Mouse (Mus musculus) forebrain, embryonic 12.5 days (tissue): Measurements from ENCODE around the gene Ipmk. TPM values are rescaled to one million over a fixed set of nuclear protein-coding genes. Genes with fewer than 3 reads are reported as not detected.

ENCODE experiments used
- ATAC-seq: fragments of 200-750 bp; cut with Nextera tagmentation; 2 replicates; pipeline ENCODE4 v1.8.0; 2017; ENCODE audit warnings: moderate TSS enrichment; ENCODE audit not compliant: low FRiP score
- H3K27ac ChIP-seq: fragments of 300-500 bp; sonication (generic); 2 replicates; pipeline ENCODE4 v1.5.1; 2016; ENCODE audit warnings: mild to moderate bottlenecking
- H3K27me3 ChIP-seq: fragments of 300-500 bp; sonication (generic); 2 replicates; pipeline ENCODE4 v1.6.1; 2016; ENCODE audit warnings: mild to moderate bottlenecking
- H3K36me3 ChIP-seq: fragments of 300-500 bp; sonication (generic); replicated peaks from 2 replicates; pipeline ENCODE4 v1.6.1; 2016; ENCODE audit warnings: mild to moderate bottlenecking
- H3K4me1 ChIP-seq: fragments of 300-500 bp; sonication (generic); 2 replicates; pipeline ENCODE4 v1.6.1; 2016
- H3K4me2 ChIP-seq: fragments of 300-500 bp; sonication (generic); 2 replicates; pipeline ENCODE4 v1.6.1; 2016; ENCODE audit warnings: mild to moderate bottlenecking, moderate library complexity
- H3K4me3 ChIP-seq: fragments of 300-500 bp; sonication (generic); replicated peaks from 2 replicates; pipeline ENCODE4 v1.5.1; 2016; ENCODE audit warnings: mild to moderate bottlenecking
- H3K9ac ChIP-seq: fragments of 300-500 bp; sonication (generic); 2 replicates; pipeline ENCODE4 v1.6.1; 2016; ENCODE audit warnings: mild to moderate bottlenecking
- H3K9me3 ChIP-seq: fragments of 300-500 bp; sonication (generic); 2 replicates; pipeline ENCODE4 v1.6.1; 2016
- WGBS: fragments of 180-500 bp; shearing (Covaris S2); methylation state at CpG from one replicate; pipeline ENCODE4 v1.1.7; 2016; 5-methylcytosine and 5-hydroxymethylcytosine counted together
- polyA plus RNA-seq: library from polyadenylated mRNA; unstranded; fragments of >200 nt; fragmentation: Nextera tagmentation; extraction: Ambion mirVana; gene quantifications from 2 replicates; pipeline ENCODE4 v1.2.1, GENCODE M21; 2016

Gene Ipmk
- 24.8 and 25.9 TPM in 2 replicates for polyA plus RNA-seq

DNA sequence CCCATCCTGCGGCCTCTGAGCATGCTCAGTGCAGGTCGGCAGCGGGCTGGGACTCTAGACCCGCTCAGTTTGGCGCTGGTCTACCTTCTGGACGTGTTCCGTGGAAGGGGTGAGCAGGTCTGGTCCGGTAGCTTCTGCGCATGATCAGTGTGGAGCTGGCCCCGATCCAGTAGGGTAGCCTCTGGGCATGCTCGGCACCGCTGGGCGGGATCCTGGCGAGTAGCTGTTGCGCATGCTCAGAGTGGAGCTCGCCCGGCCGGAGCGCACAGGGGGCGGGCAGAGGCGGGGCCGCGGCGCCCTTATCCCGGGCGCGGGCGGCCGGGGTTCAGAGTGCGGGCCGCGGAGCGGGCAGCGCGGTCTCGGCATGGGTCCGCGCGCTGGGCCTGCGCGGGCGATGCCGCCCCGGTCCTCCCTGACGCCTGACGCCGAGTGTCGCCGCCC is at the start of gene Ipmk:
Gene Ipmk (plus strand): TSS at position 255 of the 441 bp plus-strand sequence.
- 0 out of 2 replicates have a peak, but pooled peaks cover 3% of the 10 kb centered on the region for H3K36me3 ChIP-seq
- H3K4me2 ChIP-seq, result peak within 1 kb of the TSS; percentile 95
- peaks cover 34% of the 10 kb centered on the region for H3K4me1 ChIP-seq
- peak within 1 kb of the TSS; percentile 92 for H3K9ac ChIP-seq
- WGBS, result 0% methylated on average over 49 of the region's 49 CpGs
- H3K9me3 ChIP-seq, result no peaks in the 10 kb centered on the region
- peak within 1 kb of the TSS; percentile 82 for H3K27ac ChIP-seq
- peak; percentile 93 for ATAC-seq
- peak within 1 kb of the TSS; percentile 90 for H3K4me3 ChIP-seq
- no peaks in the 10 kb centered on the region for H3K27me3 ChIP-seq

DNA sequence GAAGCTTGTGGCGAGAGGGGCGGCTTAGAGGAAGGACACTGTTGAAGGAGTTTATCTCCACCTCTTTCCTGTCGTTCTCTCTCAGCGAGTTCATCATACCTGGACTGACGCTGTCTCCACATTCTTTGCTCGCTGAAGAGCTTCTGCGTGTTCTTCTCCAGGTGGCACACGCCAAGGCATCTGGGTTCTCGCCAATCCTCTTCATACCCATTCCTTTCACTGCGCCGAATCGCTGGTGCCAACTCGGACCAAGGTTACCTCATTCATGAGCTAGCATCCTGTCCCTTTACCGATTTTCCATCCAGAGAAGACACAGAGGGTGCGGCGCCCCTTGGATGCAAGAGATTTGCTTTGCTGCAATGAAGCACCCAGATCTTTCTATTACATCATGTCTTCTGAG is 47.4 kb upstream of the Ipmk start:
- no peak overlapping the region for H3K9ac ChIP-seq
- H3K36me3 ChIP-seq, result no peaks in the 10 kb centered on the region
- 85% methylated on average over 16 of the region's 16 CpGs for WGBS
- no peak overlapping the region for H3K27ac ChIP-seq
- H3K4me2 ChIP-seq, result no peak overlapping the region
- 0 out of 2 replicates have a peak, but pooled peaks cover 3% of the 10 kb centered on the region for H3K27me3 ChIP-seq
- H3K4me1 ChIP-seq, result no peaks in the 10 kb centered on the region
- H3K4me3 ChIP-seq, result no peak overlapping the region
- no peaks in the 10 kb centered on the region for H3K9me3 ChIP-seq
- no peak for ATAC-seq

DNA sequence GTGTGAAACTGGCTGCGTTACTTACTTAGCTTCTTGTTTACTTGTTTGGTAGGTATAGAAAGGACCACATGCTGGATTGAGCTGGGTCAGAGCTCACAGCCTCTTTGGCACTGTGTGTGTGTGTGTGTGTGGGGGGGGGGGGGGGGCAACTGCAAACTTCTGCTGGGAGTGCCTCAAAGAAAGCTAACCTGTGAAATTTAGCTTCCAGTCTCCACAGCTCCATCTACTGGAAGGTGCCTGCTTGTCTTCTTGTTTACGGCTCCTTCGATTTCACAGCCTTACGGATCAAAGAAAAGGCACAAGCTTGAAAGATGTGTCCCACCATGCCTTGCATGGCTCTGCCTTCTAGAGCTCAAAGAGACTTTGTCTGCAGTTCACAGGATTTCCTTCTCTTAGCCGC is 45.1 kb upstream of the Ipmk start:
- Histone ChIP-seq H3K27me3 (0 out of 2 replicates have a peak, but pooled peaks cover 3% of the 10 kb centered on the region), H3K9me3 (no peaks in the 10 kb centered on the region), H3K9ac (no peak overlapping the region), H3K36me3 (no peaks in the 10 kb centered on the region), H3K4me3 (no peak overlapping the region), H3K4me1 (no peaks in the 10 kb centered on the region), H3K4me2 (no peak overlapping the region), H3K27ac (no peak overlapping the region)
- ATAC-seq, result no peak
- WGBS, result 25% methylated on average over 5 of the region's 5 CpGs

DNA sequence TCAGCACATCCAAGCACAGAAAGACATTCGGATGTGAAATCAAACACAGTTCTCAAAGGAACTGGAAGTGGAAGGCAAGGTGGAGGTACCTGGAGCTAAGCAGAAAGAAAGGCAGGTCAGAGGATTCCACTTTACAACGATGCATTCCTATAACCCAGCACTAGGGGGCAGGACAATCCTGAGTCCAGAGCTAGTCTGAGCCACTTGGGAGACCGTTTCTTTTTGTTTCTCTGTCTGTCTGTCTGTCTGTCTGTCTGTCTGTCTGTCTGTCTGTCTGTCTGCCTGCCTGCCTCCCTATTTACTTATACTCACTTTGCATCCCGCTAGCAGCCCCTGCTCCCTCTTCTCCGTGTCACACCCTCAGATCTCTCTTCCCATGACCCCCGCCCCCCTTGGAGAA is 41.4 kb upstream of the Ipmk start:
- WGBS, result 23% methylated on average over 6 of the region's 6 CpGs
- Histone ChIP-seq H3K9me3 (no peaks in the 10 kb centered on the region), H3K4me1 (no peaks in the 10 kb centered on the region), H3K4me2 (peak overlapping the region; percentile 31), H3K27me3 (0 out of 2 replicates have a peak, but pooled peaks cover 3% of the 10 kb centered on the region), H3K9ac (no peak overlapping the region), H3K27ac (no peak overlapping the region), H3K36me3 (no peaks in the 10 kb centered on the region), H3K4me3 (no peak overlapping the region)
- ATAC-seq, result no peak

DNA sequence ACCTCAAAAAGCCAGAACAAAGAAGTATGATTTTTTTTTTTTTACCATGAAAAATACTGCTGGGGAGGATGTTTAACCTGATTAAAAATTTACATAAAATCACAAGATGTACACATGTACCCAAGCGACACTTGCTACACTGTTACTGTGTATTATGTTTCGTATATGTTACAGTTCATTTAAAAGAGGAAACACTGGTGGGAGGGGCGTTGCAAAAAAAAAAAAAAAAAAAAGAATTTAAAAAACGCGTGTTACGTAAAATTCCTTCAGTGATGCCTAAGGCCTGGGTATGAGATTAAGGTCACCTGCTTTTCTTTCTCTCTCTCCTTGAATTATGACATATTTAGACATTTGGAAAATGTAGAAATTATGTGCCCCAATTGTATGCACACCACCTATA is 40.8 kb upstream of the Ipmk start:
- no peaks in the 10 kb centered on the region for H3K9me3 ChIP-seq
- H3K36me3 ChIP-seq, result no peaks in the 10 kb centered on the region
- H3K27me3 ChIP-seq, result 0 out of 2 replicates have a peak, but pooled peaks cover 3% of the 10 kb centered on the region
- ATAC-seq, result no peak
- no peak overlapping the region for H3K4me3 ChIP-seq
- no peaks in the 10 kb centered on the region for H3K4me1 ChIP-seq
- H3K9ac ChIP-seq, result no peak overlapping the region
- no peak overlapping the region for H3K4me2 ChIP-seq
- WGBS, result 82% methylated on average over 6 of the region's 6 CpGs
- H3K27ac ChIP-seq, result no peak overlapping the region

DNA sequence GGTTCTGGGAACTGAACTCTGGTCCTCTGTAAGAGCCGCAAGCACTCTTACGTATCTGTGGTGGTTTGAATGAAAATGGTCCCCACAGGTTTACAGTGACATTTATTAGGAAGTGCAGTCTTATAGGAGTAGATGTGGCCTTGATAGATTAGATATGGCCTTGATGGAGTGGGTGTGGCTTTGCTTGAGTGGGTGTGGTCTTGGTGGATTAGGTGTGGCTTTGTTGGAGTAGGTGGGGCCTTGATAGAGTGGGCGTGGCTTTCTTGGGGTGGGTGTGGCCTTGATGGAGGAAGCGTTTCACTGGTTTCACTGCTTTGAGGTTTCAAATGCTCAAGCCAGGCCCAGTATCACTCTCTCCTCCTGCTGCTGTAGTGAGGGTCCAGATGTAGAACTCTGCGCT is 39.4 kb upstream of the Ipmk start:
- WGBS, result 93% methylated on average over 5 of the region's 5 CpGs
- Histone ChIP-seq H3K27ac (no peak overlapping the region), H3K4me1 (no peaks in the 10 kb centered on the region), H3K36me3 (no peaks in the 10 kb centered on the region), H3K9me3 (no peaks in the 10 kb centered on the region), H3K4me3 (no peak overlapping the region), H3K9ac (no peak overlapping the region), H3K27me3 (no peaks in the 10 kb centered on the region), H3K4me2 (no peak overlapping the region)
- ATAC-seq, result no peak

DNA sequence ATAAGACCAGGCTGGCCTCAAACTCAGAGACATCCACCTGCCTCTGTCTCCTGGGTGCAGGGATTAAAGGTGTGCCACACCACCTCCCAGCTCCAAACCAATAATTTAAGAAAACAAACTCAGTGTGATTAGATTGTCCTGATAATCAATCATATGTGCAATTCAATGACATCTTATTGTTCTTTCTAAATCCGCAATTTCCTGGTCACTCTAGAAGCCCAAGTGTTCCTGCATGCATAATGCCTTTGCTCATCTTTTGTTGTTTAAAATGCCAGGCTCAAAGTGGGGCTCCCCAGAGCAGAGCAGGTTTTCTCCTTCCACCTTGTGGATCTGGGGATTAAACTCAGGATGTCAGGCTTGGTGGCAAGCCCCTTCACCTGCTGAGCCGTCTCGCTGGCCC is 37.3 kb upstream of the Ipmk start:
- 66% methylated on average over 3 of the region's 3 CpGs for WGBS
- Histone ChIP-seq H3K9ac (no peak overlapping the region), H3K36me3 (no peaks in the 10 kb centered on the region), H3K4me1 (no peaks in the 10 kb centered on the region), H3K4me3 (no peak overlapping the region), H3K27ac (no peak overlapping the region), H3K27me3 (no peaks in the 10 kb centered on the region), H3K4me2 (no peak overlapping the region), H3K9me3 (no peaks in the 10 kb centered on the region)
- ATAC-seq, result no peak

DNA sequence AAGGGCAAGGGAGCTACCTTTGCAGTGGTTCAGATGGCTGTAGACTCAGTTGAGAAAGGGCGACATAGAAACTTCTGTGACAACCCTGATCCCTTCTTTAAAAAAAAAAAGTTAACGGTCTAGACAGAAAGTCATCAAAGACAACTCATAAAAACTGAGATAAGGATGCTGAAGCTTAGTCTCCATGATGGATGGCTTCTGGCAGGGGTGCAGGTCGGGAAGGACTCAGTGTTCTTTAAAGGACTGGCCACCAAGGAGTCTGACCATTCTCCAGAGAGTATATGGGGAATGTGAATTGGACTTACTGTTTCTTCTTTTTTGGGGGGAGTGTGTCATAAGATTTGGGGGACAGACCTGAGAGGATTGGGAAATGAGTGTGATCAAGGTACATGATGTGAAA is 33.0 kb upstream of the Ipmk start:
- Histone ChIP-seq H3K9ac (no peak overlapping the region), H3K36me3 (no peaks in the 10 kb centered on the region), H3K27ac (no peak overlapping the region), H3K27me3 (no peaks in the 10 kb centered on the region), H3K4me2 (no peak overlapping the region), H3K4me3 (no peak overlapping the region), H3K9me3 (no peaks in the 10 kb centered on the region), H3K4me1 (no peaks in the 10 kb centered on the region)
- no peak for ATAC-seq
- 83% methylated on average over 3 of the region's 3 CpGs for WGBS

DNA sequence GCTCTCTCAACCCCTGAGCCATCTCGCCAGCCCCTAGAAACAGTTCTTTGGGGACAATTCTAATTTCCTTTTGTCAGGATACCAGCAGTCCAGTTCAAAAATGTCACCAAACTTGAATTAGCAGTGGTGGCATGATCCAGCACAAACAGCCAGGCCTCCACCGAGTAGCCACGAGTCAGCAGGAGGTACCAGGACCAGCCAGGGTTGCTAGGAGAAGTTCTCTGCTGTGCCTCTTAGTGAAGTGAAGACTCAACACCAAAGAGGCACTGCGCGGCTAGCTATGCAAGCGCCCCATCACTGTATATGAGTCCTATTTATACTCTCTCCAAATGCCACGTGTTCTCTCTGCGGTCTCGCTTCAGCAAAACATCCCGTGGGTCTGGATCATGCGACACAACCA is 31.5 kb upstream of the Ipmk start:
- Histone ChIP-seq H3K4me1 (no peaks in the 10 kb centered on the region), H3K9me3 (no peaks in the 10 kb centered on the region), H3K9ac (no peak overlapping the region), H3K4me2 (no peak overlapping the region), H3K4me3 (no peak overlapping the region), H3K36me3 (no peaks in the 10 kb centered on the region), H3K27ac (no peak overlapping the region), H3K27me3 (no peaks in the 10 kb centered on the region)
- ATAC-seq, result no peak
- WGBS, result 87% methylated on average over 11 of the region's 11 CpGs

DNA sequence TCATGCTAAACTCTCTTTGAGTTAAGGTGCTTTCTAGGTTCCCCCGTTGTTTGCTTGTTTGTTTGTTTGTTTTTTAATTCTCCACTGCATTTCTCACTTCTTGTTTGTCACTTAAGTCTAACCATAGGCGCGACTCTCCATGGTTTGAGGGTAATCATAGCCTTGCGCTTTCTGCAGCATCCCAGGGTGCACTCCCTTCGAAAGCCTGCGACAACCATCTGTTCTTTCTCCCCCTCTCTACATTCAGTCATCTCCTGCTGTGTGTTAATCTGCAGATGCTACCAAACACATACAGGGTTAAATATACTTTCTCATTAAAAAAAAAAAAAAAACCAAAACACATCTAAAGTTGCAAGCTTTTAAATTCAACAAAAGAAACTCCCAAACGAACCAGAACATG is 31.1 kb upstream of the Ipmk start:
- no peak overlapping the region for H3K27ac ChIP-seq
- H3K9ac ChIP-seq, result no peak overlapping the region
- H3K4me2 ChIP-seq, result no peak overlapping the region
- no peaks in the 10 kb centered on the region for H3K27me3 ChIP-seq
- 71% methylated on average over 7 of the region's 7 CpGs for WGBS
- no peaks in the 10 kb centered on the region for H3K4me1 ChIP-seq
- H3K36me3 ChIP-seq, result no peaks in the 10 kb centered on the region
- no peaks in the 10 kb centered on the region for H3K9me3 ChIP-seq
- ATAC-seq, result no peak
- H3K4me3 ChIP-seq, result no peak overlapping the region

DNA sequence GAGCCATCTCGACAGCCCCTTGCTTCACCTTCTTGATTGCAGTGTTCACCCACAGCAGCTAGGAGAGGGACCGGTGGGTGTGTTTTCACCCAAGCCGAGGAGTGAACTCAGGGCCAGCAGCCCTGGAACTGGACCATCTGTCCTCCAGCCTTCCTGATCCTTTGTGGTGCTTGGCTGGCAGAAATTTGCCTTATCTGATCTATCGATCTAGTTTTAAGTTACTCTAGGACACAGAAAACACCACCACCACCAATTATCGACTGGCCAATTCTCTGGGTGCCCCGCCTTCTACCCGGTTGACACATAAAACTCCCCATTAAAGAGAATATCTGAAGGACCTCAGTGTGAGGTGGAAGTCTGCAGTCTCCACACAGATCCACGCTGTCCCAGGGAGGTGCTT is 23.9 kb upstream of the Ipmk start:
- H3K4me2 ChIP-seq, result no peak overlapping the region
- no peaks in the 10 kb centered on the region for H3K27me3 ChIP-seq
- no peaks in the 10 kb centered on the region for H3K9me3 ChIP-seq
- 88% methylated on average over 8 of the region's 8 CpGs for WGBS
- H3K4me3 ChIP-seq, result no peak overlapping the region
- no peaks in the 10 kb centered on the region for H3K4me1 ChIP-seq
- no peak overlapping the region for H3K27ac ChIP-seq
- no peak overlapping the region for H3K9ac ChIP-seq
- ATAC-seq, result no peak
- H3K36me3 ChIP-seq, result no peaks in the 10 kb centered on the region

DNA sequence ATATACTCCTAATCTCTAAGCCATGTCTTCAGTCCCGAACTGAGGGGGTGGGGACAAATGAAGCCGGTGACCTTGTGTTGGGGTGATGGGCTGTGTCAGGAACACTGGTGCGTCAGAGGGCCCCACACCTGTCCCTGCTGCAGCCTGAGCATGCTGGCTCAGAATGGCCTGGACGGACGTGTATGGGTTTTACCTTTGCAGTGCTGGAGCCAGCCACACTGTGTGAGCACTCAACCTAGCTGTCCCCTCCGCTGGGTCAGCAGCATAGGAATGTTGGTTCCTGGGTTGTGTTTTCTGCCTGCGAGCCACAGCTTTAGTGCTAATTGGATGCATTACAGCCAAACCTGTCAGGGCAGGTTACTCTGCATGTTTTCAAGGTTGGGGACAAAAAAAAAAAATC is 21.4 kb upstream of the Ipmk start:
- no peak overlapping the region for H3K4me3 ChIP-seq
- no peak for ATAC-seq
- peaks cover 22% of the 10 kb centered on the region for H3K36me3 ChIP-seq
- WGBS, result 88% methylated on average over 7 of the region's 7 CpGs
- H3K9me3 ChIP-seq, result no peaks in the 10 kb centered on the region
- no peak overlapping the region for H3K27ac ChIP-seq
- H3K27me3 ChIP-seq, result no peaks in the 10 kb centered on the region
- H3K4me1 ChIP-seq, result no peaks in the 10 kb centered on the region
- no peak overlapping the region for H3K9ac ChIP-seq
- no peak overlapping the region for H3K4me2 ChIP-seq

DNA sequence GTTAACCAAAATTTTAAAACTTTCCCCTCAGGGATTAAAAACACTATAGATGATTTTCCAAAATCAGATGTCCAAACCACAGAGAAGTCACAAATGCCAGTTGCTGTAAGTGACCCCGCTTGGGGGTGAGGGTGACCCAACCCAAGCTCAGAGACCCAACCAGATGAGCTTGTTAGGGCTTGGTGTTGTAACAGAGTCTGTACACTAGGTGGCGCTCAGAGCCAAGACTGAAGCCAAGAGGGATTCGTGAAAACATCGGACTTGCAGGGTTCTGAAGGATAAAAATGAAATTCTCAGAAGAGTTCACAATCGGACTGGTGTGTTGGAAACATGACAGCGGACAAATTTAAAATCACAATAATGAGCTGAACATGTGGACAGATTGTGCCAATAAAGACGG is 20.8 kb upstream of the Ipmk start:
- Histone ChIP-seq H3K4me2 (no peak overlapping the region), H3K9me3 (no peaks in the 10 kb centered on the region), H3K4me1 (no peaks in the 10 kb centered on the region), H3K4me3 (no peak overlapping the region), H3K27me3 (no peaks in the 10 kb centered on the region), H3K27ac (no peak overlapping the region), H3K36me3 (peaks cover 25% of the 10 kb centered on the region), H3K9ac (no peak overlapping the region)
- 0 out of 2 replicates have a peak, but pooled peaks have one; percentile 39 for ATAC-seq
- WGBS, result 22% methylated on average over 7 of the region's 7 CpGs
